Mouse (Mus musculus): ENCODE data around the gene Akip1. TPM values are rescaled to one million over a fixed set of nuclear protein-coding genes. Genes with fewer than 3 reads are reported as not detected.

Gene Akip1
- total RNA-seq, 2 experiments from 2014 or later: 12.1 to 12.4 TPM

GRCm38 (mm10) chr7:109756291-109756690 lies 52.8 kb downstream of the Akip1 start:
- DNase-seq: no peak
- intact Hi-C loops (cut with DNase I): no loop called here

Other genes starting within 250 kb of the Akip1 start
- gene Trim66, start 195.6 kb upstream of the Akip1 start, total RNA-seq (2021): under 1 TPM; 0.02 to 0.12 TPM
- 100 to 1,000 TPM; 100 to 103 TPM for gene Rpl27a, start 184.5 kb upstream of the Akip1 start, total RNA-seq (2021)
- gene St5, start 85 bp upstream of the Akip1 start, total RNA-seq (2021): 10 to 100 TPM; 33.5 to 35.2 TPM
- under 1 TPM in 1 of 2 experiments, not detected in 1; 0.38 TPM for gene BC051019, start 20.2 kb downstream of the Akip1 start, total RNA-seq (2021)
- not detected for gene Ascl3, start 28.0 kb downstream of the Akip1 start, total RNA-seq (2021)
- gene Tmem9b, start 49.2 kb downstream of the Akip1 start, total RNA-seq (2021): 10 to 100 TPM; 32.3 to 33.7 TPM
- gene Nrip3, start 78.3 kb downstream of the Akip1 start, total RNA-seq (2021): under 1 TPM; 0.20 to 0.29 TPM
- gene Scube2, start 162.0 kb downstream of the Akip1 start, total RNA-seq (2021): 10 to 100 TPM; 15.4 to 15.6 TPM

All from heart, postnatal 14 days (tissue).